Mouse (Mus musculus): ENCODE measurements at regions not wholly inside any gene's neighbourhood (a gene's known extent, or its start where the extent isn't known, plus 50 kb on each side); places are given as distances from the start of the nearest gene placed in this dataset.

GRCm38 (mm10) chr4:152725881-152726280 lies 248.2 kb upstream of the Kcnab2 start:
- Histone ChIP-seq H3K27me3 (ENCODE audit: insufficient read depth, low read length) (no peaks in the 10 kb centered on the region), H3K4me1 (ENCODE audit: insufficient read depth, low read length) (no peaks in the 10 kb centered on the region), H3K9ac (replicated peaks; ENCODE audit: low read length) (no peak overlapping the region), H3K4me2 (replicated peaks; ENCODE audit: low read depth, low read length) (no peak overlapping the region), H3K4me3 (ENCODE audit: low read length) (no peak overlapping the region), H3K36me3 (ENCODE audit: insufficient read depth, low read length) (no peaks in the 10 kb centered on the region), H3K27ac (ENCODE audit: low read length) (no peak overlapping the region), H3K9me3 (ENCODE audit: low read length) (no peaks in the 10 kb centered on the region)
- WGBS = 44% methylated on average over 5 of the region's 5 CpGs
- no peak for ATAC-seq (ENCODE audit: low FRiP score, low TSS enrichment)

DNA sequence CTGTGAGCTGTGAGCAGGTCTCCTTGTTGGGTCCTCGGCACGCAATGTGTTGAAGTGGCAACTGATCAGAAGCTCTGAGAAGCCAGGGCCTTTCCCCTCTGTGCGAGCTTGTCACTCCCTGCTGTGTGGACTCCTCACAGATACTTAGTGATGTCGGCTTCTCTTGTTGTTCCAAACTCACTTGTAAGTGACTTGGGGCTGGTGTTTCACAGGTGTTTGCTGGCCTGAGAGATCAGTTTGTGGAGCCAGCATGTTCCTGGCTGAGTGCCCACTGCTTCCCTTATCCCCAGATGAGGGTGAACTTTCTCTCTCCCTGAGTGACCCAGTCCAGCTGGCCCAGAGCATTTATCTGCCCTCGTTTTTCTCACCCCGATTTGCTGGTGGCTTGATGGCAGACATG lies 247.8 kb upstream of the Kcnab2 start:
- no peaks in the 10 kb centered on the region for H3K9me3 ChIP-seq (ENCODE audit: low read length)
- 49% methylated on average over 6 of the region's 6 CpGs for WGBS
- no peaks in the 10 kb centered on the region for H3K36me3 ChIP-seq (ENCODE audit: insufficient read depth, low read length)
- no peak overlapping the region for H3K9ac ChIP-seq (replicated peaks; ENCODE audit: low read length)
- no peaks in the 10 kb centered on the region for H3K27me3 ChIP-seq (ENCODE audit: insufficient read depth, low read length)
- no peaks in the 10 kb centered on the region for H3K4me1 ChIP-seq (ENCODE audit: insufficient read depth, low read length)
- H3K4me3 ChIP-seq (ENCODE audit: low read length) = no peak overlapping the region
- ATAC-seq (ENCODE audit: low FRiP score, low TSS enrichment) = no peak
- H3K27ac ChIP-seq (ENCODE audit: low read length) = no peak overlapping the region
- no peak overlapping the region for H3K4me2 ChIP-seq (replicated peaks; ENCODE audit: low read depth, low read length)

GRCm38 (mm10) chr4:152724741-152725140 lies 247.1 kb upstream of the Kcnab2 start:
- Histone ChIP-seq H3K27me3 (ENCODE audit: insufficient read depth, low read length) (no peaks in the 10 kb centered on the region), H3K36me3 (ENCODE audit: insufficient read depth, low read length) (no peaks in the 10 kb centered on the region), H3K4me3 (ENCODE audit: low read length) (no peak overlapping the region), H3K4me1 (ENCODE audit: insufficient read depth, low read length) (no peaks in the 10 kb centered on the region), H3K9ac (replicated peaks; ENCODE audit: low read length) (no peak overlapping the region), H3K4me2 (replicated peaks; ENCODE audit: low read depth, low read length) (no peak overlapping the region), H3K9me3 (ENCODE audit: low read length) (no peaks in the 10 kb centered on the region), H3K27ac (ENCODE audit: low read length) (no peak overlapping the region)
- no peak for ATAC-seq (ENCODE audit: low FRiP score, low TSS enrichment)
- 63% methylated on average over 7 of the region's 7 CpGs for WGBS

DNA sequence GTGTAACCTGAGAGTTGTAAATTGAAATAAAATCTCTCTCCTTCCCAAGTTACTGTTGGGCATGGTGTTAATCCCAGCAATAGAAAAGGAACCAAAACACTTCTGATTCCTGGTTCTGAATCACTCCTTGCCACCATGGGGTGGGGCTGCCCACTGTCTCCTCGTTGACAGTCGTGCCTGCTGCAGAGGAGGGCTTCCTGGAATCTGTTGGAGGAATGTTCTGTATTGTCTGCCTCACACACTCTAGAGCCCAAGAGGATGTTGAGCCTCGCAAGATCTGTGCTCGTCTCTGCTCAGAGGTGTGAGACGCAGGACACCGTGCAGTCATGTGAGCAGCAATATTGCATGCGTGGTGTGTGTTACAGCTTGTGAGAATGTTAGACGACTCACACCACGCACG lies 246.4 kb upstream of the Kcnab2 start:
- Histone ChIP-seq H3K27ac (ENCODE audit: low read length) (no peak overlapping the region), H3K4me3 (ENCODE audit: low read length) (no peak overlapping the region), H3K36me3 (ENCODE audit: insufficient read depth, low read length) (no peaks in the 10 kb centered on the region), H3K9me3 (ENCODE audit: low read length) (no peaks in the 10 kb centered on the region), H3K4me1 (ENCODE audit: insufficient read depth, low read length) (no peaks in the 10 kb centered on the region), H3K27me3 (ENCODE audit: insufficient read depth, low read length) (no peaks in the 10 kb centered on the region), H3K4me2 (replicated peaks; ENCODE audit: low read depth, low read length) (no peak overlapping the region), H3K9ac (replicated peaks; ENCODE audit: low read length) (no peak overlapping the region)
- 64% methylated on average over 10 of the region's 10 CpGs for WGBS
- no peak for ATAC-seq (ENCODE audit: low FRiP score, low TSS enrichment)

DNA sequence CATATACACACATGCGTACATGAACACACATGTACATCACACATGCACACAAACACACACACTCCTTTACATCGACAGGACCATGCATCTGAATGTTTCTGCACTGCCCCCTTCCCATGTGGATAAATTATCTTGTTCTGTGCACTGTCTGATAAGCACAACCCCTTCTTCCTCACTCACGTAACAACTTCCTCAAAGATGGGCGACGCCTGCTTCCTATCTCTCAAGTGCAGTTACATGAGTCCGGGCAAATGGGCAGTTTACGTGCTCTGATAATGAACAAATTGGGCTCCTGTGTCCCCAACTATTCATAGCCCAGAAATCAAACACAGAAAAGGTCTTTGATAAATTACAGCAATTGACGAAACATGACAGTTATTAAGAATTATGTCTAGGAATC lies 242.9 kb upstream of the Kcnab2 start:
- ATAC-seq (ENCODE audit: low FRiP score, low TSS enrichment) = no peak
- Histone ChIP-seq H3K36me3 (ENCODE audit: insufficient read depth, low read length) (no peaks in the 10 kb centered on the region), H3K27ac (ENCODE audit: low read length) (no peak overlapping the region), H3K4me1 (ENCODE audit: insufficient read depth, low read length) (no peaks in the 10 kb centered on the region), H3K4me3 (ENCODE audit: low read length) (no peak overlapping the region), H3K9me3 (ENCODE audit: low read length) (no peaks in the 10 kb centered on the region), H3K4me2 (replicated peaks; ENCODE audit: low read depth, low read length) (no peak overlapping the region), H3K9ac (replicated peaks; ENCODE audit: low read length) (no peak overlapping the region), H3K27me3 (ENCODE audit: insufficient read depth, low read length) (no peaks in the 10 kb centered on the region)
- 84% methylated on average over 8 of the region's 8 CpGs for WGBS

DNA sequence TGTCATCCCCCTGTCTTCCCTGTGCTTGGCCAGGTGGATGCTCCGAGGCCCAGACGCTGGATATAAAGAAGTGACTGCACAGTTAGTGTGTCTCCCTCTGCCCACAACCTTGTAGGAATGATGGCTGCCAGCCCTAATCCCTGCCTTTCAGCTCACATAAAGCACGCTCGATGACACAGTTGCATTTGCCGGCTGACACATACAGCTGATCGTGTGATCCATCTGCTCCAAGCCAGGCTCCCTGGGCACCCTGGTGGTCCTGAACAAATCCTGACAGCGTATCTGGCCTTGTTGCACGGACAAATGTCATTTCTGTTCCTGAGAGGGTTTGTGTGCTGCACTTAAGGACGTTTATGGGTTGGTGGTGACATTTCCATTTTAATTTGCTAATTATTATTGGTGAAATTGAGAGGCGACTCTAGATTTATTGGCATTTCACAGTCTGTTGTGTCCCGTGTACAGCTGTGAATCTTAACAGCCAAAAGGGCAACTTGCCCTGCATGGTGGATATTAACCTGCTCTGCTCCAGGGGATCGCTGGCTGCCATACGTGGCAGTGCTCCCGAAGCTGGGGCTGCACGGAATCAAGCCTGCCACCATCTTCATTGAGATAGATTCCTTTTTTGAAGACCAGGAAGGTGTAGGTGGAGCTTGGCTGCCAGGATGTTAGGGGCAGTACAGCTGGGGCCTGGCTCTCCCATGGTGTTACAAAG lies 241.9 kb upstream of the Kcnab2 start:
- H3K9me3 ChIP-seq (ENCODE audit: low read length) = no peaks in the 10 kb centered on the region
- ATAC-seq (ENCODE audit: low FRiP score, low TSS enrichment) = no peak
- no peaks in the 10 kb centered on the region for H3K27me3 ChIP-seq (ENCODE audit: insufficient read depth, low read length)
- no peak overlapping the region for H3K27ac ChIP-seq (ENCODE audit: low read length)
- no peak overlapping the region for H3K4me2 ChIP-seq (replicated peaks; ENCODE audit: low read depth, low read length)
- H3K9ac ChIP-seq (replicated peaks; ENCODE audit: low read length) = no peak overlapping the region
- no peaks in the 10 kb centered on the region for H3K36me3 ChIP-seq (ENCODE audit: insufficient read depth, low read length)
- 84% methylated on average over 15 of the region's 15 CpGs for WGBS
- no peaks in the 10 kb centered on the region for H3K4me1 ChIP-seq (ENCODE audit: insufficient read depth, low read length)
- no peak overlapping the region for H3K4me3 ChIP-seq (ENCODE audit: low read length)

- no peak overlapping the region for H3K4me2 ChIP-seq (replicated peaks; ENCODE audit: low read depth, low read length)
- H3K27ac ChIP-seq (ENCODE audit: low read length) = no peak overlapping the region
- 85% methylated on average over 5 of the region's 5 CpGs for WGBS
Measured at GRCm38 (mm10) chr4:152710339-152710738, 232.7 kb upstream of the Kcnab2 start.

GRCm38 (mm10) chr4:152700217-152700616 lies 222.5 kb upstream of the Kcnab2 start:
- WGBS = 78% methylated on average over 7 of the region's 7 CpGs
- Histone ChIP-seq H3K9me3 (ENCODE audit: low read length) (peaks cover 3% of the 10 kb centered on the region; the same call in 1 of the 2 replicates), H3K4me3 (ENCODE audit: low read length) (no peak overlapping the region), H3K36me3 (ENCODE audit: insufficient read depth, low read length) (no peaks in the 10 kb centered on the region), H3K4me2 (replicated peaks; ENCODE audit: low read depth, low read length) (no peak overlapping the region), H3K4me1 (ENCODE audit: insufficient read depth, low read length) (peaks cover 14% of the 10 kb centered on the region), H3K9ac (replicated peaks; ENCODE audit: low read length) (no peak overlapping the region), H3K27ac (ENCODE audit: low read length) (no peak overlapping the region), H3K27me3 (ENCODE audit: insufficient read depth, low read length) (no peaks in the 10 kb centered on the region)
- no peak for ATAC-seq (ENCODE audit: low FRiP score, low TSS enrichment)

More at GRCm38 (mm10) chr4:152710339-152710738, 232.7 kb upstream of the Kcnab2 start:
- no peaks in the 10 kb centered on the region for H3K9me3 ChIP-seq (ENCODE audit: low read length)
- no peak for ATAC-seq (ENCODE audit: low FRiP score, low TSS enrichment)
- no peaks in the 10 kb centered on the region for H3K4me1 ChIP-seq (ENCODE audit: insufficient read depth, low read length)
- no peaks in the 10 kb centered on the region for H3K36me3 ChIP-seq (ENCODE audit: insufficient read depth, low read length)
- H3K4me3 ChIP-seq (ENCODE audit: low read length) = no peak overlapping the region
- H3K9ac ChIP-seq (replicated peaks; ENCODE audit: low read length) = no peak overlapping the region
- H3K27me3 ChIP-seq (ENCODE audit: insufficient read depth, low read length) = no peaks in the 10 kb centered on the region

GRCm38 (mm10) chr4:152697247-152697960 lies 219.7 kb upstream of the Kcnab2 start:
- Histone ChIP-seq H3K36me3 (ENCODE audit: insufficient read depth, low read length) (no peaks in the 10 kb centered on the region), H3K9ac (replicated peaks; ENCODE audit: low read length) (no peak overlapping the region), H3K9me3 (ENCODE audit: low read length) (peaks cover 3% of the 10 kb centered on the region; the same call in 1 of the 2 replicates), H3K27ac (ENCODE audit: low read length) (no peak overlapping the region), H3K4me3 (ENCODE audit: low read length) (no peak overlapping the region), H3K27me3 (ENCODE audit: insufficient read depth, low read length) (no peaks in the 10 kb centered on the region), H3K4me1 (ENCODE audit: insufficient read depth, low read length) (peaks cover 18% of the 10 kb centered on the region), H3K4me2 (replicated peaks; ENCODE audit: low read depth, low read length) (no peak overlapping the region)
- peak; percentile 75 for ATAC-seq (ENCODE audit: low FRiP score, low TSS enrichment)
- 21% methylated on average over 22 of the region's 22 CpGs for WGBS

- Histone ChIP-seq H3K9me3 (ENCODE audit: low read length) (peaks cover 8% of the 10 kb centered on the region; the same call in 1 of the 2 replicates), H3K4me2 (replicated peaks; ENCODE audit: low read depth, low read length) (no peak overlapping the region), H3K27ac (ENCODE audit: low read length) (no peak overlapping the region), H3K9ac (replicated peaks; ENCODE audit: low read length) (no peak overlapping the region), H3K4me3 (ENCODE audit: low read length) (no peak overlapping the region), H3K27me3 (ENCODE audit: insufficient read depth, low read length) (no peaks in the 10 kb centered on the region), H3K4me1 (ENCODE audit: insufficient read depth, low read length) (0 out of 2 replicates have a peak, but pooled peaks cover 7% of the 10 kb centered on the region), H3K36me3 (ENCODE audit: insufficient read depth, low read length) (no peaks in the 10 kb centered on the region)
- WGBS = 18% methylated on average over 12 of the region's 12 CpGs
- peak; percentile 72; the same call in 1 of the 2 replicates for ATAC-seq (ENCODE audit: low FRiP score, low TSS enrichment)
Measured at GRCm38 (mm10) chr4:152691735-152692134, 214.1 kb upstream of the Kcnab2 start.

All from kidney, embryonic 16.5 days (tissue).